Comparison of ENCODE assay signal across 25 mouse cellular contexts in genomic region chr13:23279992-23280391, GRCm38 (mm10). TPM values are rescaled to one million over a fixed set of nuclear protein-coding genes. Genes with fewer than 3 reads are reported as not detected.
"Had no signal": no experiment of that assay in that cellular context is flagged by ENCODE, and none has a peak within 500 bp of the region (broad histone marks: within the 10 kb centered on the region; RNA-seq: fewer than 3 reads in every experiment).

No protein-coding gene starts in this region.

- H3K4me2 ChIP-seq: neural tube, embryonic 12.5 days; neural tube, embryonic 13.5 days; neural tube, embryonic 15.5 days; stomach, embryonic 15.5 days had no signal

- H3K4me3 ChIP-seq: neural tube, embryonic 12.5 days; neural tube, embryonic 13.5 days; neural tube, embryonic 15.5 days; stomach, embryonic 15.5 days had no signal

- H3K9me3 ChIP-seq: neural tube, embryonic 12.5 days; neural tube, embryonic 13.5 days; neural tube, embryonic 15.5 days; stomach, embryonic 15.5 days had no signal

- H3K4me1 ChIP-seq: neural tube, embryonic 12.5 days; neural tube, embryonic 13.5 days; neural tube, embryonic 15.5 days; stomach, embryonic 15.5 days had no signal

- H3K9ac ChIP-seq: neural tube, embryonic 12.5 days; neural tube, embryonic 13.5 days; neural tube, embryonic 15.5 days; stomach, embryonic 15.5 days had no signal

- H3K36me3 ChIP-seq: neural tube, embryonic 12.5 days; neural tube, embryonic 13.5 days; neural tube, embryonic 15.5 days; stomach, embryonic 15.5 days had no signal

- H3K27me3 ChIP-seq: neural tube, embryonic 12.5 days; stomach, embryonic 15.5 days had no signal

- DNase-seq: retina, postnatal 1 day; right cerebral cortex, adult 18-20 months; right cerebral cortex, postnatal 14 days; right cerebral cortex, postnatal 4 days; spleen, adult 18-20 months; thymus, adult 18-20 months; thymus, adult 2 months; thymus, postnatal 14 days; thymus, postnatal 25 days; thymus, postnatal 36 days; thymus, postnatal 4 days had no signal

- H3K27ac ChIP-seq: neural tube, embryonic 12.5 days; neural tube, embryonic 13.5 days; neural tube, embryonic 15.5 days; stomach, embryonic 15.5 days; stomach, postnatal 0 days had no signal

RNA-seq across cellular contexts. Expression of gene Vmn1r223, which starts 33.1 kb away (rescaled TPM):
- total RNA-seq: neutrophil, adult 5-6 weeks had no signal
- polyA plus RNA-seq: neural tube, embryonic 12.5 days; neural tube, embryonic 13.5 days; neural tube, embryonic 14.5 days; neural tube, embryonic 15.5 days; small intestine, adult 2 months; spleen, adult 2 months; stomach, embryonic 14.5 days; stomach, embryonic 15.5 days; stomach, embryonic 16.5 days; stomach, postnatal 0 days; testis, adult 2 months; thymus, adult 2 months; thymus, postnatal 0 days; urinary bladder, adult 2 months had no signal

RNA-seq across cellular contexts. Expression of gene Vmn1r222, which starts 44.2 kb away (rescaled TPM):
- total RNA-seq: neutrophil, adult 5-6 weeks had no signal
- polyA plus RNA-seq: neural tube, embryonic 12.5 days; neural tube, embryonic 13.5 days; neural tube, embryonic 14.5 days; neural tube, embryonic 15.5 days; small intestine, adult 2 months; spleen, adult 2 months; stomach, embryonic 14.5 days; stomach, embryonic 15.5 days; stomach, embryonic 16.5 days; stomach, postnatal 0 days; testis, adult 2 months; thymus, adult 2 months; thymus, postnatal 0 days; urinary bladder, adult 2 months had no signal
